Mouse (Mus musculus): Measurements from ENCODE around the gene Calca. TPM values are rescaled to one million over a fixed set of nuclear protein-coding genes. Genes with fewer than 3 reads are reported as not detected.
"Not testable (repeated sequence)": the region's sequence is repeated elsewhere in the genome, so short reads cannot be mapped to it uniquely, and the experiment has no call there.

The Calca gene
- polyA plus RNA-seq (2015; fragmentation: Nextera tagmentation; extraction: Ambion mirVana) = 11.2 and 11.6 TPM in 2 replicates

DNA sequence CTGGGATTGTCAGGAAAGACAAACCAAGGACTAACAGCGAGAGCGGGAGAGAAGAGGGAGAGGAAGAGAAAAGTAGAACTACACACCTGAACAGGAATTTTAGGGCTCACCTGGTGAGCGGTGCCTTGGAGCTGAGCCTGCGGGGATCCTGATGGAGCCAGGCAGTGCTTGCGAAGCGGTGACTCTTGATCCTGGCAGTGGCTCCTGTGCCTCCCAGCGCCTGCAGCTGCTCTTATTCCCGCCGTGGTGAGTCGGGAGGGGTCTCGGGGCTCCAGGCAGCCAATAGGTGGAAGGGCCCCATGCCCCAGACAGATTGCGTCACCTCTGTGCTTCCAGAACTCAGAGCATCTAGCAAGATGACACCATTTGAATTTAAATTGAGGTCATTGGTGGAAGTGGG is at the start of gene Calca:
Gene Calca (minus strand): TSS at position 256 of the 400 bp plus-strand sequence.
- ATAC-seq (ENCODE audit: insufficient number of reproducible peaks, low FRiP score, low TSS enrichment, low read depth) = no peak
- H3K36me3 ChIP-seq = no peaks in the 10 kb centered on the region
- peak within 1 kb of the TSS; percentile 4; the same call in 1 of the 2 replicates for H3K9ac ChIP-seq
- under 1% methylated on average over 12 of the region's 12 CpGs for WGBS
- H3K4me1 ChIP-seq = peaks cover 7% of the 10 kb centered on the region
- no peaks in the 10 kb centered on the region for H3K9me3 ChIP-seq (replicated peaks)
- H3K4me2 ChIP-seq (replicated peaks) = peak within 1 kb of the TSS; percentile 73
- peaks cover 20% of the 10 kb centered on the region for H3K27me3 ChIP-seq
- H3K27ac ChIP-seq (replicated peaks) = no peak within 1 kb of the TSS
- H3K4me3 ChIP-seq (replicated peaks) = peak within 1 kb of the TSS; percentile 39

DNA sequence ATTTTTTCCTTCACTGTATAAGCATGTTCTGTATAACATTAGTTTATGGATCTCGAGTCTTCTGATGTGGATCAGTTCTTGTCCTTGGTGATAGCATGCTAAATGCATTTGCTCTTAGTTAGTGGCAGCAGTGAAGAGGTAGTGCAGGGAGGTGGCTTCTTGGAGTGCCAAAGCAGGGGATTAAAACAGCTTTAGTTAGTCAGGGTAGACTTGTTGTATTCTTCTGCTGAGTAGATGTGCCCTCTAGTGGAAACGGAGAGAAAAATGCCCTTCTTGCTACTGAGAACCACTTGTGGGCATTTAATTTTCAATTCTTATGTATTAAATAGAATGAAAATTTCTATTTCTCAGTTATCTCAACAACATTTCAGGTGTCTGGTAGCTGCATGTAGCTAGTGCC is 36.5 kb upstream of the Calca start:
- Histone ChIP-seq H3K4me3 (replicated peaks) (no peak overlapping the region), H3K27ac (replicated peaks) (no peak overlapping the region), H3K27me3 (no peaks in the 10 kb centered on the region), H3K9ac (no peak overlapping the region), H3K36me3 (no peaks in the 10 kb centered on the region), H3K4me1 (no peaks in the 10 kb centered on the region), H3K9me3 (replicated peaks) (no peaks in the 10 kb centered on the region), H3K4me2 (replicated peaks) (no peak overlapping the region)
- no peak for ATAC-seq (ENCODE audit: insufficient number of reproducible peaks, low FRiP score, low TSS enrichment, low read depth)
- 28% methylated on average over 2 of the region's 2 CpGs for WGBS

DNA sequence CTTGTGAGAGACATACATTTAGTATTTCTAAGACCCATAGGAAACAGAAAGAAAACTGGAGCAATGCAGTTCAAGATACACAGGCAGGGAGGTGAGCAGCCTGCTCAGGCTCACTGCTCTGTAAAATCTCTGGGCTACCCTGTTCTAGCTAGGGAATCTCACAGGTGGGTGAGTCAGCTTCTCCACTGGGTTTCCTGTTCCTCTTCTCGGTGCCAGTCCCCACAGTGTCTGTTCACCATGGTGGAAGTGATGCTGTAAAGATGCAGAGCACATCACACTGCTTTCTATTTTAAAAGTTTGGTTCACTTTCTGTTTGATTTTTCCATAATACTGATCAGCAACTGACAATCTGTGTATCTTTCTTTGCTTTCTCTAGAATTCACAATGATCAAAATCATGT is 35.2 kb upstream of the Calca start:
- Histone ChIP-seq H3K27me3 (no peaks in the 10 kb centered on the region), H3K4me1 (no peaks in the 10 kb centered on the region), H3K36me3 (no peaks in the 10 kb centered on the region), H3K4me2 (replicated peaks) (no peak overlapping the region), H3K27ac (replicated peaks) (no peak overlapping the region), H3K4me3 (replicated peaks) (no peak overlapping the region), H3K9me3 (replicated peaks) (no peaks in the 10 kb centered on the region), H3K9ac (no peak overlapping the region)
- WGBS = 71% methylated on average over 1 of the region's 1 CpGs
- no peak for ATAC-seq (ENCODE audit: insufficient number of reproducible peaks, low FRiP score, low TSS enrichment, low read depth)

DNA sequence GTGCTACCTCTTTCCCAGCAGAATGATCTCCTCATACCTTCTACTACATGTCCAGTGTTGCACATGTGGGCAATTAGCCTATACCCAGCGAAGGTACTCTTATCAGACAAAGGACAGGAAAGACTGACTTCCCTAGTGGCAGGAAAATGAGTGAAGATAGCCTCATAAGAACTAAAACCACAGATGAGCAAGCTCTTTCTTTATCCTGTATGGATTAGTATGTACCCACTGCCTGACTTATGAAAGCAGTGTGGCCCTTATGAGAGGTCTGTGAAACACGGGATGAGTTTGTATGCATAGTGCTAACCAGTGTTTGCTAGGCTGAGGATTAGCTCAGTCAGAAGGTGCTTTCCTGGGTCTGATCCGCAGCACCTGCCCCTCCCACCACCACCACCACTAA is 13.6 kb upstream of the Calca start:
- Histone ChIP-seq H3K4me3 (replicated peaks) (no peak overlapping the region), H3K27ac (replicated peaks) (no peak overlapping the region), H3K36me3 (no peaks in the 10 kb centered on the region), H3K4me2 (replicated peaks) (no peak overlapping the region), H3K4me1 (no peaks in the 10 kb centered on the region), H3K27me3 (no peaks in the 10 kb centered on the region), H3K9ac (no peak overlapping the region), H3K9me3 (replicated peaks) (no peaks in the 10 kb centered on the region)
- ATAC-seq (ENCODE audit: insufficient number of reproducible peaks, low FRiP score, low TSS enrichment, low read depth) = no peak
- 53% methylated on average over 3 of the region's 3 CpGs for WGBS

DNA sequence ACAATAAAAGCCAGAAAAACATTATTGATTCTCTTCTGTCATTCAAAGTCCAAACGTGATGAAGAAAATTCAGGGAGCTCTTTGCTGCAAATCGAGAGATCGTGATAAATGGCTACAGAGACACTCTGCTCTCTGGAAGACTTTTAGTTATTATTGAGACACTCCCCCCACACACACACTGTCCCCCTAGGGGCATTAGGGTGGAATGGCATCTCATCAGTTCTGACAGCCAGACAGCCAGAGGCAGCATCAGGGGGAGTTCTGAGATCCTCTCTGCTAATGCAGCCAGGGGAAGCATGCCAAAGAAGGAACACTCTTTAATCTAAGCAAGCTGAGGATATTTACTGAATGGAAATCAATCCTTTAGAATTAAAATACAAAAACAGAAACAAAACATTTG is 12.6 kb upstream of the Calca start:
- Histone ChIP-seq H3K27ac (replicated peaks) (no peak overlapping the region), H3K9ac (no peak overlapping the region), H3K9me3 (replicated peaks) (no peaks in the 10 kb centered on the region), H3K4me2 (replicated peaks) (no peak overlapping the region), H3K4me3 (replicated peaks) (no peak overlapping the region), H3K36me3 (no peaks in the 10 kb centered on the region), H3K4me1 (no peaks in the 10 kb centered on the region), H3K27me3 (no peaks in the 10 kb centered on the region)
- 35% methylated on average over 3 of the region's 3 CpGs for WGBS
- no peak for ATAC-seq (ENCODE audit: insufficient number of reproducible peaks, low FRiP score, low TSS enrichment, low read depth)

DNA sequence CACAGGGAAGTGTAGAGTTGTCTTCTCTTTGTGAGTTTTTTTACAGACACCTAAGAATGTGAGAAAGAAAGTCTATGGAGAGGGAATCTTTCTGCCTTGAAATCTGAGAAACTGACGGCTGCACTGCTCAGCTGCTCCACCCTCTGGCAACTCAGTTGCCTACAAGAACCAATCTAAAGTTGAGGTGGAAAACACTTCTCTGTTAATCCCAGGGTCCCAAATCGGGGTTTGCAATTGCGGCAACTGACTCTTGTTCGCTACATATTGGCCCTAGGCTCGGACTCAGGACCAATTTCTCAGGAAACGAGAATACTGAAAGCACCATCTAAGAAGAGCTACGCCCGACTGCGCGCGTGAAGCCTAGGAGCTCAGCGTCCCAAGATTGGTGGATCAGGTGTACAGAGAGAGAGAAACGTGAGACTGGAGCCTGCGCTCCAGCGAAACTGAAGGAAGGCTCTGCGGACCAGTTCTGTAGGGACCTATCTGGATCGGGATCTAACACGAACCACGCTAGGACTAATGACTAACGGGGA is 522 bp downstream of the Calca start:
- ATAC-seq (ENCODE audit: insufficient number of reproducible peaks, low FRiP score, low TSS enrichment, low read depth) = no peak
- peaks cover 20% of the 10 kb centered on the region for H3K27me3 ChIP-seq
- H3K4me2 ChIP-seq (replicated peaks) = peak overlapping the region; percentile 73

DNA sequence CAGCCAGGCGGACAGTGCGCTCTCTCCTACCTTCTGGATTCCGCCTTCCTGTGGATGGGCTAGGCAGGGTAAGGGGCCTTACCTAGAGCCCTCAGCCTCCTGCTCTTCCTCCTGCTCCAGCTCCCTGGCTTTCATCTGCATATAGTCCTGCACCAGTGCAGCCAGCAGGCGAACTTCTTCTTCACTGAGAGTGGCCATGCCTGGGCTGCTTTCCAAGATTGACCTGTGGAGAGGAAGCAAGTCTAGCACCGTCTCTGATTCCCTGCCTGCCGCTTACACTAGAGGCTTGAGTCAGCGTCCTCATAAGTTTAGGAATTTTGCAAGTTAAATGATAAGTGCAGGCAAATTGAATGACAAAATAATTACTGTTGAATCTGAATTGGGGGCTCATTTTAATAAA is 1.8 kb downstream of the Calca start:
- no peak overlapping the region for H3K27ac ChIP-seq (replicated peaks)
- no peak overlapping the region for H3K4me3 ChIP-seq (replicated peaks)
- no peaks in the 10 kb centered on the region for H3K36me3 ChIP-seq
- no peak overlapping the region for H3K4me2 ChIP-seq (replicated peaks)
- H3K27me3 ChIP-seq = peaks cover 20% of the 10 kb centered on the region
- H3K9me3 ChIP-seq (replicated peaks) = no peaks in the 10 kb centered on the region
- peaks cover 7% of the 10 kb centered on the region for H3K4me1 ChIP-seq
- no peak overlapping the region for H3K9ac ChIP-seq
- WGBS = 70% methylated on average over 7 of the region's 7 CpGs
- ATAC-seq (ENCODE audit: insufficient number of reproducible peaks, low FRiP score, low TSS enrichment, low read depth) = no peak

More for the DNA sequence above, 522 bp downstream of the Calca start:
- H3K9me3 ChIP-seq (replicated peaks) = no peaks in the 10 kb centered on the region
- under 1% methylated on average over 20 of the region's 20 CpGs for WGBS
- peaks cover 7% of the 10 kb centered on the region for H3K4me1 ChIP-seq
- H3K9ac ChIP-seq = peak overlapping the region; percentile 4; the same call in 1 of the 2 replicates
- peak overlapping the region; percentile 39 for H3K4me3 ChIP-seq (replicated peaks)
- no peaks in the 10 kb centered on the region for H3K36me3 ChIP-seq
- H3K27ac ChIP-seq (replicated peaks) = no peak overlapping the region

DNA sequence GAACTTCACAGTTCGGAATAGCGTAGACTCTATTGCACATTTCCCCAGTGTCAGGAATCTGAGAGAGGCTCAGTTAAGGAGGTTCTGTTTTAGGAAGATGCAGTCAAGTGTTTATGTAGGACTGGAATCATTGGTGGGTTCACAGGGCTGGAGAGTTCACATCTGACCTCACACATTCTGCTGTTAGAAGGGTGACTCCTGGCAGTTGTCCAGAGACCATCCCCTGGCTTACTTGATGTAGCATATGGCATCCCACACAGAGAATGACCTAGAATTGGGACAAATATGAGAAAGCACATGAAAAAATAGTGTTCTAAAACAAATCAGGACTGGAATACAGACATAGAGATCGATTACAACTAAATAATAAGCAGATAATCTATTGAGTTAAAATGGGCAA is 10.2 kb downstream of the Calca start:
- Histone ChIP-seq H3K9me3 (replicated peaks) (no peaks in the 10 kb centered on the region), H3K27ac (replicated peaks) (no peak overlapping the region), H3K4me2 (replicated peaks) (no peak overlapping the region), H3K27me3 (no peaks in the 10 kb centered on the region), H3K4me1 (no peaks in the 10 kb centered on the region), H3K9ac (no peak overlapping the region), H3K36me3 (no peaks in the 10 kb centered on the region), H3K4me3 (replicated peaks) (no peak overlapping the region)
- WGBS = 87% methylated on average over 3 of the region's 3 CpGs
- ATAC-seq (ENCODE audit: insufficient number of reproducible peaks, low FRiP score, low TSS enrichment, low read depth) = no peak

DNA sequence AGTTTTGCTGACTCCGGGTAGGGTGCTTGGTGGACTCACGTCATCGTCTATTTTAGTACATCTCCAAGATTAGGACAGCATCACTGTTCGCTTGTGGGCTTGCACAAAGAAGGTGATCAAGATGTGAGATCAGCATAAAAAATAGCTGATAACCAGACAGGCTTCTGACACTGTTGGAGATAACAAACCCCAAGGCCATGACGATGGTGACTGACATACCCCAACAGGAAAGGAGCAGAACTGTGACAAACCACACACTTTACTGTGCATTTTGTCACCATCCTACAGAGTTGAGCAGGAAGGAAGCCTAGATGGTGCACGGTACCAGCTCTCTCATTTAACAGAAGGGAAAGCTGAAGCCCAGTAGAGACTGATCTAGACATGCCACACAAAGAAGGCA is 19.4 kb downstream of the Calca start:
- no peak overlapping the region for H3K27ac ChIP-seq (replicated peaks)
- 82% methylated on average over 6 of the region's 6 CpGs for WGBS
- no peaks in the 10 kb centered on the region for H3K36me3 ChIP-seq
- H3K9me3 ChIP-seq (replicated peaks) = no peaks in the 10 kb centered on the region
- ATAC-seq (ENCODE audit: insufficient number of reproducible peaks, low FRiP score, low TSS enrichment, low read depth) = no peak
- no peak overlapping the region for H3K4me2 ChIP-seq (replicated peaks)
- H3K9ac ChIP-seq = no peak overlapping the region
- H3K4me3 ChIP-seq (replicated peaks) = no peak overlapping the region
- no peaks in the 10 kb centered on the region for H3K27me3 ChIP-seq
- H3K4me1 ChIP-seq = no peaks in the 10 kb centered on the region

DNA sequence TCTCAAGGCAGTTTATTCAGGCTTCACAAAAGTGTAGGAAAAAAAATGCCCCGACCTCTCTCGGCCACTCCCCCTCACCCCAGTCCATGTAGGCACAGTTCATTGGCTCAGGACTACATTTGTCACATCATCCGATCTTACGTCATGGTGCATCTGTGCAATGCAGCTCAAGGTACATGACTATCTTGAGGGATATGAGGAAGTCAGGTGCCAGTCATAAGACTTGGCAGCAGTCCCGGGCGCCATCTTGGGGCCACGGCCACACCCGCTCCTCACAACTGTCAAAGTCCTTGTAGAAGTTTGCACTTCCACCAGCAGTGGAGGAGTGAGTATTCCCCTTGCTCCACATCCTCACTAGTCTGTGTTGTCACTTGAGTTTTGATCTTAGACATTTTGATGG is 41.8 kb downstream of the Calca start:
- H3K4me3 ChIP-seq (replicated peaks); H3K9ac ChIP-seq: not testable (repeated sequence)
- 93% methylated on average over 8 of the region's 8 CpGs for WGBS

DNA sequence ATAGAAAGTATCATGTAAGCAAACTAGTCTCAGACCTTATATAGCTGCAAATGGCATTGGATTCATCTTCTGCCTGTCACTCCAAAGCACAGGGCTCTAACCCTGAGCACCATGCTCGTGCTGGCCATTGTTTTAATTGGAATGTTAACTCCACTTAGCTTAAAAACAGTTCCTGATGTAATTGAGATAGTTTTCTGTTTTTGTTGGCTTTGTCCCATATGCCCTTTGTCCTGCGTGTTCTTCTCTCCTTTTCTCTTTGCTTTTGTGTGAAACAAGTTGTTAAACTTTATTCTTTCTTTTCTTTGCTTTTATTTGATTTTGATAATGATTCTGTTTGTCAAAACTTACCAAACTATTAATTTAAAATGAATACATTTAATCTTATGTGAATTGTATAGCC is 53.7 kb downstream of the Calca start:
- WGBS = 48% methylated on average over 2 of the region's 2 CpGs
- no peaks in the 10 kb centered on the region for H3K9me3 ChIP-seq (replicated peaks)
- H3K27me3 ChIP-seq = no peaks in the 10 kb centered on the region
- no peak overlapping the region for H3K4me2 ChIP-seq (replicated peaks)
- no peak overlapping the region for H3K9ac ChIP-seq
- no peak overlapping the region for H3K4me3 ChIP-seq (replicated peaks)
- H3K4me1 ChIP-seq = no peaks in the 10 kb centered on the region
- no peak overlapping the region for H3K27ac ChIP-seq (replicated peaks)
- no peak for ATAC-seq (ENCODE audit: insufficient number of reproducible peaks, low FRiP score, low TSS enrichment, low read depth)
- no peaks in the 10 kb centered on the region for H3K36me3 ChIP-seq

More for the DNA sequence above, 41.8 kb downstream of the Calca start:
- H3K9me3 ChIP-seq (replicated peaks); H3K4me1 ChIP-seq; H3K27ac ChIP-seq (replicated peaks); H3K36me3 ChIP-seq; H3K4me2 ChIP-seq (replicated peaks); H3K27me3 ChIP-seq; ATAC-seq (ENCODE audit: insufficient number of reproducible peaks, low FRiP score, low TSS enrichment, low read depth): not testable (repeated sequence)
